Mouse (Mus musculus): Measurements from ENCODE around the gene Ccdc113. TPM values are rescaled to one million over a fixed set of nuclear protein-coding genes. Genes with fewer than 3 reads are reported as not detected.

The Ccdc113 gene
- polyA plus RNA-seq, 1 experiment: 4.7 TPM

GRCm38 (mm10) chr8:95499266-95500064 is 34.4 kb upstream of the Ccdc113 start:
- H3K4me1 ChIP-seq (ENCODE audit: control insufficient read depth, insufficient read depth, low read length): no peaks in the 10 kb centered on the region
- no peak overlapping the region for H3K4me3 ChIP-seq (replicated peaks; ENCODE audit: extremely low read depth, low read depth, low read length)
- no peak for DNase-seq
- WGBS: 63% methylated on average over 4 of the region's 4 CpGs
- TF ChIP-seq POLR2A (IDR thresholded peaks at IDR 0.05; ENCODE audit: borderline replicate concordance, extremely low read depth, low read depth, low read length) (no peak), CTCF (IDR thresholded peaks at IDR 0.05; ENCODE audit: insufficient read depth, low read length) (no peak)

GRCm38 (mm10) chr8:95500436-95500835 is 33.4 kb upstream of the Ccdc113 start:
- 95% methylated on average over 5 of the region's 5 CpGs for WGBS
- TF ChIP-seq POLR2A (IDR thresholded peaks at IDR 0.05; ENCODE audit: borderline replicate concordance, extremely low read depth, low read depth, low read length) (no peak), CTCF (IDR thresholded peaks at IDR 0.05; ENCODE audit: insufficient read depth, low read length) (no peak)
- Histone ChIP-seq H3K4me1 (ENCODE audit: control insufficient read depth, insufficient read depth, low read length) (no peaks in the 10 kb centered on the region), H3K4me3 (replicated peaks; ENCODE audit: extremely low read depth, low read depth, low read length) (no peak overlapping the region)
- DNase-seq: no peak

DNA sequence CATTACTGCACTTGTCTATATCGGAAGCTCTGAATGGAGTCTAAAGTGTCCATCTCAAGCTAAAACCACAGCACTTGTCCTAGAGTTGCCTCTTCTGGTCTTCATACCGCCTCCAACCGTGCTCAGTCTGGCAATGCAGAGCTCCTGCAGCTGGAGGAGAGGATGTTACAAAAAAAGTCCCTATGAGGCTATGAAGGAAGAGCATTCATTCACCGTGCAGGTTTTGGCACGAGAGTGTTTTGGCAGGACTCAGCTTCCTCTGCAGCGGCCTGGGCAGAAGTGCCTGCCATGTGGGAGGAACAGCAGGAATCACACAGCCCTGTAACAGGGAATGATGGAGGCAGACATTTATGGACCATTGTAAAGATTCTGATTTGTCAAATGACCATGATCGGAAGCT is 31.5 kb upstream of the Ccdc113 start:
- Histone ChIP-seq H3K4me3 (replicated peaks; ENCODE audit: extremely low read depth, low read depth, low read length) (no peak overlapping the region), H3K4me1 (ENCODE audit: control insufficient read depth, insufficient read depth, low read length) (no peaks in the 10 kb centered on the region)
- WGBS: 59% methylated on average over 7 of the region's 7 CpGs
- TF ChIP-seq POLR2A (IDR thresholded peaks at IDR 0.05; ENCODE audit: borderline replicate concordance, extremely low read depth, low read depth, low read length) (no peak), CTCF (IDR thresholded peaks at IDR 0.05; ENCODE audit: insufficient read depth, low read length) (no peak)
- DNase-seq: no peak

DNA sequence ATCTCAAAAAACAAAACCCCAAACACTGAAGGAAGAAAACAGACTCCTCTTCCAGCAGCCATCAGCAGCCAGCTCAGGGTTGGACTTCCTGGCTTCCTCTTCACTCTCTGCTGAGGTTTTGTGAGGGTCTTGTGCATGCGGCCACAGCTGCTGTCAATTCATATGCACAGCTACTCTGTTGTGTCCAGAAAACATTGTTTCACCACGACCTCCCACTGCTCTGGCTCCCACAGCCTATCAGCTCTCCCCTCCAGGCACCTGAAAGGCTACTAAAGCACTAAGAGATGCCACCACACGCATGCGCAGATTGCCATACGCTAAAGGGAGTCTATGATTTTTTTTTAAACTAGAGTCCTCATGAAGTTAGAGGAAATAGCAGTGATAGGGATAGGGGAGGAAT is 29.1 kb upstream of the Ccdc113 start:
- WGBS: 73% methylated on average over 5 of the region's 5 CpGs
- Histone ChIP-seq H3K4me3 (replicated peaks; ENCODE audit: extremely low read depth, low read depth, low read length) (no peak overlapping the region), H3K4me1 (ENCODE audit: control insufficient read depth, insufficient read depth, low read length) (no peaks in the 10 kb centered on the region)
- no peak for DNase-seq
- TF ChIP-seq POLR2A (IDR thresholded peaks at IDR 0.05; ENCODE audit: borderline replicate concordance, extremely low read depth, low read depth, low read length): no peak
- no peak for TF ChIP-seq CTCF (IDR thresholded peaks at IDR 0.05; ENCODE audit: insufficient read depth, low read length)

DNA sequence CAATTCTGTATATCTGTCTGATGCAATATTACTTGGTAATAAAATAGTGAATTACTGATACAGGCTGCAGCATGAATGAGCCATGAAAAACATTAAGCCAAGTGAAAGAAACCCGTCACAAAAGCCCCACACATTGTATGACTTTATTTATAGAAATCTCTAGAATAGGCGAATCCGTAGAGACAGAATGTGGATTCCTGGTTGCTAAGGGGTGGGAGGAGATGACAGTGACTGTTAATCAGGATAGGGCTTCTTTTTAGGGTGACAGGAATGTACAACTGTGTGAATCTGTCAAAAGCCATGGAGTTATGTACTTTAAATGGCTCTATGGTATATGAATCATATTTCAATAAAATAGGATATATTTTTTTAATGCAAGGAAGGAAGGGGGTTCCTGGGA is 28.3 kb upstream of the Ccdc113 start:
- 80% methylated on average over 3 of the region's 3 CpGs for whole genome bisulfite sequencing
- Histone ChIP-seq H3K4me3 (replicated peaks; ENCODE audit: extremely low read depth, low read depth, low read length) (no peak overlapping the region), H3K4me1 (ENCODE audit: control insufficient read depth, insufficient read depth, low read length) (no peaks in the 10 kb centered on the region)
- no peak for DNase-seq
- TF ChIP-seq CTCF (IDR thresholded peaks at IDR 0.05; ENCODE audit: insufficient read depth, low read length) (no peak), POLR2A (IDR thresholded peaks at IDR 0.05; ENCODE audit: borderline replicate concordance, extremely low read depth, low read depth, low read length) (no peak)

DNA sequence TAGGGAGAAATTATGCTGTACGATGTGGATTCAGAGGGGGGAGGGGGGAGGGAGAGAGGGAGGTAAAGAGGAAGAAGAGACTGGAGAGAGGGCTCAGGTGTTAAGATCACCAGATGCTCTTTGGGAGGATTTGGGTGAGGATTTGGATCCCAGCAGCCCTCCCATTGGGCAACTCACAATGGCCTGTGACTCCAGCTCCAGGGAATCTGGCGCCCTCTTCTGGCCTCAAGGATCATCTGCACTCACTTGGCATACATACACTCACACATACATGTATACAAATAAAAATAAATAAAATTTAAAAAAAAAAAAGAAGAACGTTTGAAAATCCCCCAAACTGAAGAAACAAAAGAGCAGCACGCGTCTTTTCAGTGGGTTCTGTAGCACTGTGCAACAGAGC is 27.6 kb upstream of the Ccdc113 start:
- WGBS: 71% methylated on average over 5 of the region's 5 CpGs
- no peak for DNase-seq
- H3K4me1 ChIP-seq (ENCODE audit: control insufficient read depth, insufficient read depth, low read length): no peaks in the 10 kb centered on the region
- TF ChIP-seq POLR2A (IDR thresholded peaks at IDR 0.05; ENCODE audit: borderline replicate concordance, extremely low read depth, low read depth, low read length) (no peak), CTCF (IDR thresholded peaks at IDR 0.05; ENCODE audit: insufficient read depth, low read length) (no peak)
- H3K4me3 ChIP-seq (replicated peaks; ENCODE audit: extremely low read depth, low read depth, low read length): no peak overlapping the region

DNA sequence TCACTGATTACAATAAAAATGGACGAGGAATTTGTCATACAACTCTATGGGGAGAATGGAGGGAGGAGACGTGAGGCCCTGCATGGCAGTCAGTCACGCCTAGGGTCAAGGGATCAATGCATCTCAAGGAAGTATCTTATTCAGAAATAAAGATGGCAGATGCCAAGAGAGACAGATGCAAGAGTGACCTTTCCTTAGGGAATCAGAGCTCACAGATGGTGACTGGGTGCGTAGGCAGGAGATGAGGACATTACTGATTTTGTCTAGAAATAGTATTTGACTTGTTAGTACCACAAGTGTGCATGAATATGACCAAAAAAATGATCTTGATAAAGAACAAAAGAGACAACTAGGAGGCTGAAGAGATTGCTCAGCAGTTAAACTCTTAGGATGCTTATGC is 21.6 kb upstream of the Ccdc113 start:
- no peak for DNase-seq
- TF ChIP-seq POLR2A (IDR thresholded peaks at IDR 0.05; ENCODE audit: borderline replicate concordance, extremely low read depth, low read depth, low read length) (no peak), CTCF (IDR thresholded peaks at IDR 0.05; ENCODE audit: insufficient read depth, low read length) (no peak)
- no peaks in the 10 kb centered on the region for H3K4me1 ChIP-seq (ENCODE audit: control insufficient read depth, insufficient read depth, low read length)
- H3K4me3 ChIP-seq (replicated peaks; ENCODE audit: extremely low read depth, low read depth, low read length): no peak overlapping the region
- WGBS: 58% methylated on average over 4 of the region's 4 CpGs

DNA sequence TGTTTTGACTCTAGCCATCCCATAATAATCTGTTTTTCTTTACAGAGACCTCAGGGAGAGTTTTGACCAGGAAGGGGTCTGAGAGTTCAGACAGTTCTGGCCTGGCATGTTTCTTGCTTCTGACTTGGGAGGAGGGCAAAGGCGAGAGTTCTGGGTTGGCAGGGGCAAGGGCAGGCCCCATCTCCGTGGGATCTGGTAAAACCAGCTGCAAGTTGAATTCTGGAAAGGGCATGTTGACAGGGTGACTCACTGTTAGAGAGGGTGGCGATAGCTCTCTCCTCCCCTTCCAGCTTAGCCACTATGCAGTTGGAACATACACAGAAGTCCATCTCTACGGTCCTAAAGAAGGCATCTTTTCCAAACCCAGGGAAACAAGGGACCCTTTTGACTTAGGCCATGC is 20.7 kb upstream of the Ccdc113 start:
- WGBS: 53% methylated on average over 4 of the region's 4 CpGs
- DNase-seq: no peak
- TF ChIP-seq CTCF (IDR thresholded peaks at IDR 0.05; ENCODE audit: insufficient read depth, low read length): no peak
- no peak for TF ChIP-seq POLR2A (IDR thresholded peaks at IDR 0.05; ENCODE audit: borderline replicate concordance, extremely low read depth, low read depth, low read length)
- Histone ChIP-seq H3K4me3 (replicated peaks; ENCODE audit: extremely low read depth, low read depth, low read length) (no peak overlapping the region), H3K4me1 (ENCODE audit: control insufficient read depth, insufficient read depth, low read length) (no peaks in the 10 kb centered on the region)

DNA sequence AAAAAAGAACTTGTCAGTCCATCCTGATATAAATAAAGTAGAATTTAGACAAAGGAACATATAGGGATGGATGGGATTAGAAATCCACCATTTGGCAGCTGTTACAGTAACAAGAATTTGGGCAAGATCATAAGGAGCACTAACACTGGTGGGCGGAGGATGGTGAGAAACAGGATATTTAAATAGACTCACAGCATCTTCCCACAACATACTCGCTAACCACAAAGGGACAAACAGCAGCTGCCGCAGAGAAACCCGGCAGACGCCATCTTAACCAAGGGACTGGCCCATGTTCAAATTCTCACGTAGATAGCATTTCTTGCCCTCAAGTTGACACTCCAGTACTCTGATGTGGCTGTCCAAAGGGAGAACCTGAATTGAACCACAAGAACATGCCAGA is 17.0 kb upstream of the Ccdc113 start:
- H3K4me3 ChIP-seq (replicated peaks; ENCODE audit: extremely low read depth, low read depth, low read length): no peak overlapping the region
- 80% methylated on average over 6 of the region's 6 CpGs for WGBS
- no peaks in the 10 kb centered on the region for H3K4me1 ChIP-seq (ENCODE audit: control insufficient read depth, insufficient read depth, low read length)
- TF ChIP-seq POLR2A (IDR thresholded peaks at IDR 0.05; ENCODE audit: borderline replicate concordance, extremely low read depth, low read depth, low read length): no peak
- TF ChIP-seq CTCF (IDR thresholded peaks at IDR 0.05; ENCODE audit: insufficient read depth, low read length): no peak
- DNase-seq: no peak

- WGBS: 82% methylated on average over 4 of the region's 4 CpGs
- H3K4me3 ChIP-seq (replicated peaks; ENCODE audit: extremely low read depth, low read depth, low read length): no peak overlapping the region
- H3K4me1 ChIP-seq (ENCODE audit: control insufficient read depth, insufficient read depth, low read length): no peaks in the 10 kb centered on the region
- TF ChIP-seq POLR2A (IDR thresholded peaks at IDR 0.05; ENCODE audit: borderline replicate concordance, extremely low read depth, low read depth, low read length): no peak
- no peak for TF ChIP-seq CTCF (IDR thresholded peaks at IDR 0.05; ENCODE audit: insufficient read depth, low read length)
- DNase-seq: no peak
Observed at GRCm38 (mm10) chr8:95523991-95524390, 9.9 kb upstream of the Ccdc113 start.

Data from lung, adult 2 months (tissue).